Mouse (Mus musculus) layer of hippocampus, adult 11-12 months (tissue): ENCODE measurements at regions not wholly inside any gene's neighbourhood (a gene's known extent, or its start where the extent isn't known, plus 50 kb on each side); places are given as distances from the start of the nearest gene placed in this dataset.

Experiments used
- DNase-seq: peaks from one replicate; pipeline ENCODE4 v3.0.0; 2022; ENCODE audit warnings: low spot score

- DNase-seq = peak; percentile 49
Observed at GRCm38 (mm10) chr8:100942680-100943427, 1526.6 kb upstream of the Cdh8 start.

DNA sequence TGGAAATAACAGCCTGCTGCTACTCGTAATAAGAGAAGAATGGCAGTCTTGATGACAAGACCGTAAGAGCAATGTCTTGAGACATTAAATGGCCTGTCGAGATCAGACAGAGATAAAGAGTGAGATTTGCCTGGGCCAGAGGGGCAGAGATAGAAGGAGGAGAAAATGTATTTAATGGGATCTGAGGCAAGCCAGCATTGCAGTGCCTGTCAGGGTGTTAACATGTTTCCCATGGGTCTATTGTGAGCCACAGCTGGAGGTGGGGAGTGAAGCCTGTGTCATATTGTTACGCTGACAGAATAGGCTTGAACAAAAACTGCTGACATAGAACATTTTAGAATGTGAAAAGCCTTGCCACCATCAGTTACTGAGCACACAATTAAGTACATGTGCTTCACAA lies 1523.3 kb upstream of the Cdh8 start:
- no peak for DNase-seq

- no peak for DNase-seq
Observed at GRCm38 (mm10) chr8:100890307-100890706, 1474.0 kb upstream of the Cdh8 start.

- peak; percentile 17 for DNase-seq
Observed at GRCm38 (mm10) chr8:100865624-100866023, 1449.4 kb upstream of the Cdh8 start.

GRCm38 (mm10) chr8:100850822-100851437 lies 1434.7 kb upstream of the Cdh8 start:
- DNase-seq = peak; percentile 54
